Mouse (Mus musculus) CH12.LX (cell line): ENCODE results near the gene Atp9a.

Experiments
- CHD1 ChIP-seq: IDR thresholded peaks from 2 replicates; pipeline ENCODE4 v1.6.1; 2012; ENCODE audit warnings: low read depth, low read length, improper control_type of control experiment, inconsistent platforms
- MYC ChIP-seq: IDR thresholded peaks from 2 replicates; pipeline ENCODE4 v1.6.1; 2011; ENCODE audit warnings: low read depth, mild to moderate bottlenecking, improper control_type of control experiment, low read length
- NRF1 ChIP-seq: IDR thresholded peaks from 2 replicates; pipeline ENCODE4 v1.6.1; 2014; ENCODE audit warnings: low read depth, mild to moderate bottlenecking, inconsistent platforms, low read length, improper control_type of control experiment, moderate library complexity
- USF2 ChIP-seq: conservative IDR thresholded peaks from 2 replicates; pipeline ENCODE4 v1.6.1; 2011; ENCODE audit warnings: low read depth, low read length, improper control_type of control experiment

GRCm38 (mm10) chr2:168626385-168626784, 115.8 kb downstream of the Atp9a start:
- TF ChIP-seq MYC (no peak), CHD1 (no peak), USF2 (no peak), NRF1 (no peak)
